Mouse (Mus musculus) hindbrain, embryonic 14.5 days (tissue): ENCODE measurements at regions not wholly inside any gene's neighbourhood (a gene's known extent, or its start where the extent isn't known, plus 50 kb on each side); places are given as distances from the start of the nearest gene placed in this dataset.

Source experiments
- ATAC-seq: fragments of 200-750 bp; cut with Nextera tagmentation; 2 replicates; pipeline ENCODE4 v1.8.0; 2017; ENCODE audit warnings: moderate number of reproducible peaks, mild to moderate bottlenecking, moderate TSS enrichment, moderate library complexity; ENCODE audit not compliant: low FRiP score
- DNase-seq: peaks from one replicate; pipeline ENCODE4 v3.0.0-alpha.2; 2015; ENCODE audit warnings: low spot score
- H3K27ac ChIP-seq: fragments of 300-500 bp; sonication (generic); 2 replicates; pipeline ENCODE4 v1.5.1; 2014; ENCODE audit warnings: mild to moderate bottlenecking, moderate library complexity
- H3K27me3 ChIP-seq: fragments of 300-500 bp; sonication (generic); 2 replicates; pipeline ENCODE4 v1.6.1; 2014; ENCODE audit warnings: mild to moderate bottlenecking, low read length, mixed read lengths; ENCODE audit not compliant: control insufficient read depth, insufficient read depth
- H3K36me3 ChIP-seq: fragments of 300-500 bp; sonication (generic); replicated peaks from 2 replicates; pipeline ENCODE4 v1.6.1; 2014; ENCODE audit not compliant: control insufficient read depth, insufficient read depth
- H3K4me1 ChIP-seq: fragments of 300-500 bp; sonication (generic); replicated peaks from 2 replicates; pipeline ENCODE4 v1.6.1; 2014; ENCODE audit warnings: antibody characterized with exemption, low read length, mixed read lengths; ENCODE audit not compliant: control insufficient read depth, insufficient read depth
- H3K4me2 ChIP-seq: fragments of 300-500 bp; sonication (generic); replicated peaks from 2 replicates; pipeline ENCODE4 v1.6.1; 2014; ENCODE audit warnings: mild to moderate bottlenecking, moderate library complexity
- H3K4me3 ChIP-seq: fragments of 300-500 bp; sonication (generic); replicated peaks from 2 replicates; pipeline ENCODE4 v1.5.1; 2014; ENCODE audit warnings: mild to moderate bottlenecking, low read length
- H3K9ac ChIP-seq: fragments of 300-500 bp; sonication (generic); 2 replicates; pipeline ENCODE4 v1.6.1; 2014
- H3K9me3 ChIP-seq: fragments of 300-500 bp; sonication (generic); 2 replicates; pipeline ENCODE4 v1.6.1; 2016; ENCODE audit warnings: low read length; ENCODE audit not compliant: control insufficient read depth
- WGBS: fragments of 180-500 bp; shearing (Covaris S2); extraction: QIAGEN DNeasy Blood & Tissue Kit; methylation state at CpG from one replicate; pipeline ENCODE4 v1.1.7; 2014; 5-methylcytosine and 5-hydroxymethylcytosine counted together

GRCm38 (mm10) chr1:41887556-41887955 lies 808.0 kb upstream of the Pou3f3 start:
- Histone ChIP-seq H3K36me3 (no peaks in the 10 kb centered on the region), H3K9me3 (no peaks in the 10 kb centered on the region), H3K4me2 (no peak overlapping the region), H3K27me3 (no peaks in the 10 kb centered on the region; the same call in 1 of the 2 replicates), H3K27ac (no peak overlapping the region), H3K9ac (no peak overlapping the region), H3K4me1 (peaks cover 35% of the 10 kb centered on the region), H3K4me3 (no peak overlapping the region)
- ATAC-seq (no peak), DNase-seq (no peak)
- WGBS = 90% methylated on average over 8 of the region's 8 CpGs

- no peak overlapping the region for H3K9ac ChIP-seq
- peaks cover 35% of the 10 kb centered on the region for H3K4me1 ChIP-seq
- no peak overlapping the region for H3K27ac ChIP-seq
- no peaks in the 10 kb centered on the region for H3K36me3 ChIP-seq
- peak; percentile 69 for ATAC-seq
- no peak overlapping the region for H3K4me3 ChIP-seq
- peak; percentile 30 for DNase-seq
- WGBS = 3% methylated on average over 2 of the region's 2 CpGs
- no peaks in the 10 kb centered on the region; the same call in 1 of the 2 replicates for H3K27me3 ChIP-seq
- H3K9me3 ChIP-seq = no peaks in the 10 kb centered on the region
- H3K4me2 ChIP-seq = no peak overlapping the region
Observed at GRCm38 (mm10) chr1:41888213-41888612, 807.4 kb upstream of the Pou3f3 start.

DNA sequence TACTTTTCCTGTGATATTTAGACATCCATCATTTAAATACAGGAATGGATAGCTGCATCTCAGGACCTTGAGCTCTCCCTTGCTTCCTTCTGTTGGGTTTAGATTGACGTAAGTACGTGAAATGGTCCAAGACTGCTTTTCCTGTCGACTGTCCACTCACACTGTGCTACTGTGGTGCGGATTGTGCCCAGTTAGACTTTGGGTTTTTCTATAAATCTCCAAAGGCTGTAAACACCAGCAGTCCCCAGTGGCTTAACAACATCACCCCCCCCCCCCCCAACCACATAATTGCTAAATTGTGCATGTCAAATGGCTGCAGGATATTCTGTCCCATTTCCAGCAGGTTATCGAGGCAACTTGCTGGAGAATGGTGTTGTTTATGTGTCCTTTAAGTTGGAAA lies 806.6 kb upstream of the Pou3f3 start:
- DNase-seq = no peak
- Histone ChIP-seq H3K4me2 (no peak overlapping the region), H3K9me3 (no peaks in the 10 kb centered on the region), H3K9ac (no peak overlapping the region), H3K4me1 (peaks cover 35% of the 10 kb centered on the region), H3K27ac (no peak overlapping the region), H3K27me3 (no peaks in the 10 kb centered on the region; the same call in 1 of the 2 replicates), H3K36me3 (no peaks in the 10 kb centered on the region), H3K4me3 (no peak overlapping the region)
- 25% methylated on average over 5 of the region's 5 CpGs for WGBS
- no peak for ATAC-seq

DNA sequence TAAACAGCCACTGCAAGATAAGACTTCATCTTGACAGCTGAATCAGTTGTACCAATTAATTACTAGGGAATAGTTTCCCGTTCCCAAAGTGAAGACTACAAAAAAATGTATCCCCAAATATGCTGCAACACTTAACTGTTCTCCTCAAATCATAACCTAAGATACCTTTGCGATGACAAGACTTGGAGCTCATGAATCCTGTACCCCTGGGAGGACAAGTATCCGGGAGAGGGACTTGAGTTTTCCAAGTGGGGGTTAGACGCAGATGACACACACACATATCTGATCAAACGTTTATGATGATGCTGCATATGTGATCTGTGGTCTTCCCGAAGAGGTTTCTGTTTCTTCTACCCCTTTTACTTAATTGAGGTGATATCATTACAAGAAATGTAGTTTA lies 805.6 kb upstream of the Pou3f3 start:
- no peak for ATAC-seq
- H3K27me3 ChIP-seq = no peaks in the 10 kb centered on the region; the same call in 1 of the 2 replicates
- H3K4me2 ChIP-seq = no peak overlapping the region
- no peak overlapping the region for H3K9ac ChIP-seq
- no peaks in the 10 kb centered on the region for H3K36me3 ChIP-seq
- no peaks in the 10 kb centered on the region for H3K9me3 ChIP-seq
- H3K4me3 ChIP-seq = no peak overlapping the region
- WGBS = 42% methylated on average over 6 of the region's 6 CpGs
- no peak for DNase-seq
- no peak overlapping the region for H3K27ac ChIP-seq
- H3K4me1 ChIP-seq = peaks cover 35% of the 10 kb centered on the region

- H3K4me1 ChIP-seq = peaks cover 35% of the 10 kb centered on the region
- DNase-seq (peak; percentile 42), ATAC-seq (peak; percentile 32; the same call in 1 of the 2 replicates)
- H3K4me3 ChIP-seq = no peak overlapping the region
- no peak overlapping the region for H3K27ac ChIP-seq
- no peaks in the 10 kb centered on the region for H3K36me3 ChIP-seq
- no peaks in the 10 kb centered on the region; the same call in 1 of the 2 replicates for H3K27me3 ChIP-seq
- peak overlapping the region; percentile 41 for H3K4me2 ChIP-seq
- peak overlapping the region; percentile 25; the same call in 1 of the 2 replicates for H3K9ac ChIP-seq
- no peaks in the 10 kb centered on the region for H3K9me3 ChIP-seq
- WGBS = 17% methylated on average over 20 of the region's 20 CpGs
Observed at GRCm38 (mm10) chr1:41890714-41891689, 804.6 kb upstream of the Pou3f3 start.

DNA sequence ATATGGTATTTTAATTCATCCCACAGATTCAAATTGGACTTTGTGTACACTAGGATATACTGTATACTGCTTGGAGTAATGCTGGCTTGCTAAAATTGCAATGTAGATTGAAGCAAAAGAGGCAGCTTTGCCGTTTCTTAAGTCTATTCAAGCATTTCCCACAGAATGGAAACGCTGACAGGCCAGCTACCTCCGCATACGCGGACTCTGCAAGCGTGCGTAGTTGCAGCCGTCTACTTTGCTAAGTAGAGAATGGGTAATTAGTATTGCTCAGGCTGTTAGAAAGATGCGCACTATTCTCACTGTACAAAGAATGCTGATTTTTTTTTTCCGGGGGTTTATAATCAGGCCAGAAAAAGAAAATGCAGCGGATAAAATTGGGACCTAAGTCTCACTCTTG lies 803.8 kb upstream of the Pou3f3 start:
- ATAC-seq = no peak
- H3K4me1 ChIP-seq = peaks cover 35% of the 10 kb centered on the region
- no peaks in the 10 kb centered on the region for H3K9me3 ChIP-seq
- whole genome bisulfite sequencing = 36% methylated on average over 11 of the region's 11 CpGs
- no peak overlapping the region for H3K27ac ChIP-seq
- no peaks in the 10 kb centered on the region for H3K36me3 ChIP-seq
- H3K4me2 ChIP-seq = peak overlapping the region; percentile 41; the same call in 1 of the 2 replicates
- H3K27me3 ChIP-seq = no peaks in the 10 kb centered on the region; the same call in 1 of the 2 replicates
- no peak for DNase-seq
- H3K4me3 ChIP-seq = no peak overlapping the region
- no peak overlapping the region for H3K9ac ChIP-seq

DNA sequence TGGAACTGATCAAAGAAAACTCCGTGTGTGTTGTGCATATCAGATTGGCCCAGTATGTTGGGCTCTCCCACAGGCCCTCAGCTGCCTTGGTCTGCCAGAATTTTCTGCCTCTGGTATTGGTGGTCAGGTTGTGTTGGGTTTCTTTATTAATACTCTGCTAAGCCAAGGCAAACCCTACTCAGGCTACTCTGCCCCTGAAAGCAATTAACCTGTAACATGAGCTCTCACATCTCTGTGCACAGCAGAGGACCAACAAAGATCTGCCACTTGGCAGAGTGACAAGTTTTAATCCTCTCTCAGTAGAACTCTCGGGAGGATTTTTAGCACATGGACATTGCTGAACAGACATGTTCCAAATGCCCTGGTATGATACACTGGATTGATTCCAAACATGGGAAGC lies 803.2 kb upstream of the Pou3f3 start:
- no peak overlapping the region for H3K27ac ChIP-seq
- WGBS = 39% methylated on average over 2 of the region's 2 CpGs
- H3K9me3 ChIP-seq = no peaks in the 10 kb centered on the region
- H3K27me3 ChIP-seq = no peaks in the 10 kb centered on the region; the same call in 1 of the 2 replicates
- H3K4me2 ChIP-seq = no peak overlapping the region
- no peak for ATAC-seq
- DNase-seq = no peak
- H3K4me1 ChIP-seq = peaks cover 35% of the 10 kb centered on the region
- no peak overlapping the region for H3K9ac ChIP-seq
- H3K36me3 ChIP-seq = no peaks in the 10 kb centered on the region
- H3K4me3 ChIP-seq = no peak overlapping the region

- Histone ChIP-seq H3K36me3 (no peaks in the 10 kb centered on the region), H3K4me1 (no peaks in the 10 kb centered on the region), H3K27me3 (no peaks in the 10 kb centered on the region), H3K27ac (no peak overlapping the region), H3K9me3 (no peaks in the 10 kb centered on the region), H3K4me3 (no peak overlapping the region), H3K4me2 (no peak overlapping the region), H3K9ac (no peak overlapping the region)
- WGBS = 62% methylated on average over 4 of the region's 4 CpGs
- ATAC-seq = 0 out of 2 replicates have a peak, but pooled peaks have one; percentile 24
- DNase-seq = peak; percentile 58
Observed at GRCm38 (mm10) chr1:41897768-41898330, 797.7 kb upstream of the Pou3f3 start.

GRCm38 (mm10) chr1:41900370-41900769 lies 795.2 kb upstream of the Pou3f3 start:
- ATAC-seq (no peak), DNase-seq (no peak)
- Histone ChIP-seq H3K4me2 (no peak overlapping the region), H3K4me1 (no peaks in the 10 kb centered on the region), H3K27me3 (no peaks in the 10 kb centered on the region), H3K27ac (no peak overlapping the region), H3K36me3 (no peaks in the 10 kb centered on the region), H3K9me3 (no peaks in the 10 kb centered on the region), H3K9ac (no peak overlapping the region), H3K4me3 (no peak overlapping the region)
- WGBS = 91% methylated on average over 6 of the region's 6 CpGs
